ENCODE assay signal across 14 mouse cellular contexts in genomic region chr12:67449109-67449508, GRCm38 (mm10).
"Had no signal": no experiment of that assay in that cellular context is flagged by ENCODE, and none has a peak within 500 bp of the region (broad histone marks: within the 10 kb centered on the region; RNA-seq: fewer than 3 reads in every experiment).

No protein-coding gene starts in this region.

- H3K9ac ChIP-seq: limb, embryonic 13.5 days; liver, embryonic 14.5 days; neural tube, embryonic 12.5 days had no signal

- H3K4me2 ChIP-seq: limb, embryonic 13.5 days; midbrain, embryonic 11.5 days; neural tube, embryonic 12.5 days had no signal

- H3K36me3 ChIP-seq: limb, embryonic 13.5 days; neural tube, embryonic 12.5 days had no signal

- H3K4me1 ChIP-seq: limb, embryonic 13.5 days; neural tube, embryonic 12.5 days had no signal

- H3K27ac ChIP-seq: layer of hippocampus, adult 2 months; limb, embryonic 13.5 days; liver, embryonic 14.5 days; neural tube, embryonic 12.5 days had no signal

- H3K27me3 ChIP-seq: limb, embryonic 13.5 days; neural tube, embryonic 12.5 days had no signal

- H3K9me3 ChIP-seq: neural tube, embryonic 12.5 days had no signal

- H3K4me3 ChIP-seq: layer of hippocampus, adult 2 months; limb, embryonic 13.5 days; neural tube, embryonic 12.5 days had no signal

- DNase-seq: kidney, adult 18-20 months; kidney, postnatal 10 days; kidney, postnatal 4 days; left cerebral cortex, postnatal 4 days; lung, adult 18-20 months; lung, postnatal 10 days; lung, postnatal 4 days; right cerebral cortex, postnatal 25 days; thymus, postnatal 36 days had no signal
